Comparison of ENCODE assay signal across 13 mouse cellular contexts in genomic region chr17:28018776-28019175, GRCm38 (mm10).
DNase-seq lines count a peak whose midpoint lies in the region; ATAC-seq and TF ChIP-seq lines count a peak whose summit lies in the region.
"Had no signal": no experiment of that assay in that cellular context is flagged by ENCODE, and none has a peak within 500 bp of the region (broad histone marks: within the 10 kb centered on the region; RNA-seq: fewer than 3 reads in every experiment).

No protein-coding gene starts in this region.

- WGBS in cerebellum, adult 2 months, result 14% methylated on average over 11 of the region's 11 CpGs
- 53% methylated on average over 11 of the region's 11 CpGs for WGBS in kidney, adult 2 months
- 54% methylated on average over 11 of the region's 11 CpGs for WGBS in hindbrain, embryonic 15.5 days

- peaks cover 75% of the 10 kb centered on the region for H3K4me1 ChIP-seq in cerebellum, adult 2 months (ENCODE audit: control insufficient read depth, insufficient read depth, low read length)
- peaks cover 74% of the 10 kb centered on the region for H3K4me1 ChIP-seq in kidney, adult 2 months (ENCODE audit: control insufficient read depth, insufficient read depth, low read length)
- peaks cover 61% of the 10 kb centered on the region for H3K4me1 ChIP-seq in hindbrain, embryonic 15.5 days (replicated peaks)

- H3K36me3 ChIP-seq in kidney, adult 2 months (ENCODE audit: control insufficient read depth, insufficient read depth, low read length), result no peaks in the 10 kb centered on the region
- no peaks in the 10 kb centered on the region for H3K36me3 ChIP-seq in hindbrain, embryonic 15.5 days
- H3K36me3 ChIP-seq: limb, embryonic 12.5 days had no signal

- ATAC-seq in hindbrain, embryonic 15.5 days (ENCODE audit: low FRiP score, low read depth), result no peak

- no peak for TF ChIP-seq CTCF in cerebellum, adult 2 months (IDR thresholded peaks at IDR 0.05; ENCODE audit: borderline replicate concordance, insufficient read depth, low read depth, low read length)
- no peak for TF ChIP-seq CTCF in kidney, adult 2 months (conservative IDR thresholded peaks at IDR 0.05; ENCODE audit: insufficient read depth, insufficient read length, low read depth, low read length)

- no peaks in the 10 kb centered on the region for H3K27me3 ChIP-seq in cerebellum, adult 2 months (ENCODE audit: control insufficient read depth, insufficient read depth, low read length)
- no peaks in the 10 kb centered on the region for H3K27me3 ChIP-seq in kidney, adult 2 months (replicated peaks; ENCODE audit: control insufficient read depth, insufficient read depth, low read length)
- no peaks in the 10 kb centered on the region for H3K27me3 ChIP-seq in hindbrain, embryonic 15.5 days
- H3K27me3 ChIP-seq: limb, embryonic 12.5 days had no signal

- H3K27ac ChIP-seq in cerebellum, adult 2 months (ENCODE audit: insufficient read depth, low read length), result no peak overlapping the region; the same call in 1 of the 2 replicates
- H3K27ac ChIP-seq in kidney, adult 2 months (ENCODE audit: insufficient read depth, low read depth, low read length), result peak overlapping the region; percentile 91; the same call in 1 of the 2 replicates
- H3K27ac ChIP-seq in hindbrain, embryonic 15.5 days (replicated peaks), result 0 out of 2 replicates have a peak overlapping the region, but pooled peaks have one; percentile 9
- H3K27ac ChIP-seq: layer of hippocampus, adult 2 months; limb, embryonic 12.5 days had no signal

- no peak overlapping the region for H3K4me2 ChIP-seq in hindbrain, embryonic 15.5 days
- H3K4me2 ChIP-seq: limb, embryonic 12.5 days had no signal

- no peak for TF ChIP-seq POLR2A in cerebellum, adult 2 months (IDR thresholded peaks at IDR 0.05; ENCODE audit: borderline replicate concordance, insufficient read depth, low read length)
- no peak for TF ChIP-seq POLR2A in kidney, adult 2 months (IDR thresholded peaks at IDR 0.05; ENCODE audit: low read depth, low read length)

- H3K4me3 ChIP-seq in cerebellum, adult 2 months (replicated peaks; ENCODE audit: insufficient read depth, low read depth, low read length), result no peak overlapping the region
- H3K4me3 ChIP-seq in kidney, adult 2 months (ENCODE audit: insufficient read depth, low read depth, low read length), result no peak overlapping the region
- no peak overlapping the region for H3K4me3 ChIP-seq in hindbrain, embryonic 15.5 days
- H3K4me3 ChIP-seq: layer of hippocampus, adult 2 months; limb, embryonic 12.5 days had no signal

- H3K9ac ChIP-seq in hindbrain, embryonic 15.5 days, result no peak overlapping the region
- H3K9ac ChIP-seq: limb, embryonic 12.5 days had no signal

- DNase-seq in cerebellum, adult 2 months, result peak; percentile 45 to 70
- no peak for DNase-seq in cerebellum, adult 11 months
- DNase-seq in kidney, adult 2 months, result no peak
- DNase-seq in kidney, adult 9 months, result no peak
- peak; percentile 32 for DNase-seq in cerebellum, adult 8-10 months
- DNase-seq in frontal cortex, postnatal 36 days (ENCODE audit: low spot score in 2 of 2), result no peak
- DNase-seq in embryo, embryonic 11 days, result no peak
- DNase-seq: adrenal gland, postnatal 25 days; heart, adult 18-20 months; lung, adult 18-20 months had no signal

- no peaks in the 10 kb centered on the region for H3K9me3 ChIP-seq in hindbrain, embryonic 15.5 days
- H3K9me3 ChIP-seq: limb, embryonic 12.5 days had no signal

Comparison
In these comparisons a context has a peak if more than half of its experiments do, and no peak if none do; other contexts are left out.
1. DNase-seq: peak in cerebellum, adult 2 months (2 of 2) and cerebellum, adult 8-10 months (single experiment); none in cerebellum, adult 11 months (single experiment), kidney, adult 2 months (single experiment), kidney, adult 9 months (single experiment), frontal cortex, postnatal 36 days (0 of 2) and embryo, embryonic 11 days (single experiment).